In genomic region chr4:149247772-149248171, GRCm38 (mm10) we compare ENCODE assay signal across 15 mouse cellular contexts. TPM values are rescaled to one million over a fixed set of nuclear protein-coding genes. Genes with fewer than 3 reads are reported as not detected.
DNase-seq lines count a peak whose midpoint lies in the region; ATAC-seq lines count a peak whose summit lies in the region.
"Had no signal": no experiment of that assay in that cellular context is flagged by ENCODE, and none has a peak within 500 bp of the region (broad histone marks: within the 10 kb centered on the region; RNA-seq: fewer than 3 reads in every experiment).

No protein-coding gene starts in this region.

- 58% methylated on average over 5 of the region's 5 CpGs for WGBS in neural tube, embryonic 11.5 days
- WGBS in hindbrain, embryonic 12.5 days, result 37% methylated on average over 5 of the region's 5 CpGs
- 43% methylated on average over 5 of the region's 5 CpGs for WGBS in midbrain, embryonic 14.5 days

- H3K4me1 ChIP-seq in neural tube, embryonic 11.5 days (ENCODE audit: control insufficient read depth, insufficient read depth, low read length), result peaks cover 12% of the 10 kb centered on the region
- H3K4me1 ChIP-seq in hindbrain, embryonic 12.5 days, result peaks cover 17% of the 10 kb centered on the region; the same call in 1 of the 2 replicates
- H3K4me1 ChIP-seq in midbrain, embryonic 14.5 days (ENCODE audit: control insufficient read depth, insufficient read depth, low read length), result 0 out of 2 replicates have a peak, but pooled peaks cover 4% of the 10 kb centered on the region

- H3K36me3 ChIP-seq in neural tube, embryonic 11.5 days (ENCODE audit: control insufficient read depth, insufficient read depth, low read length), result peaks cover 8% of the 10 kb centered on the region
- H3K36me3 ChIP-seq in hindbrain, embryonic 12.5 days, result peaks cover 61% of the 10 kb centered on the region
- peaks cover 90% of the 10 kb centered on the region for H3K36me3 ChIP-seq in midbrain, embryonic 14.5 days (ENCODE audit: control insufficient read depth, insufficient read depth, low read length)

- H3K9me3 ChIP-seq in neural tube, embryonic 11.5 days (ENCODE audit: control insufficient read depth, low read length), result no peaks in the 10 kb centered on the region
- no peaks in the 10 kb centered on the region for H3K9me3 ChIP-seq in hindbrain, embryonic 12.5 days (replicated peaks)
- no peaks in the 10 kb centered on the region for H3K9me3 ChIP-seq in midbrain, embryonic 14.5 days (ENCODE audit: control insufficient read depth, low read length)

- H3K27me3 ChIP-seq in neural tube, embryonic 11.5 days (ENCODE audit: control insufficient read depth, insufficient read depth, low read length), result no peaks in the 10 kb centered on the region
- H3K27me3 ChIP-seq in hindbrain, embryonic 12.5 days, result no peaks in the 10 kb centered on the region
- H3K27me3 ChIP-seq in midbrain, embryonic 14.5 days (ENCODE audit: control insufficient read depth, insufficient read depth, low read length), result no peaks in the 10 kb centered on the region

- peak overlapping the region; percentile 83 for H3K27ac ChIP-seq in neural tube, embryonic 11.5 days (ENCODE audit: low read depth, low read length)
- peak overlapping the region; percentile 80 for H3K27ac ChIP-seq in hindbrain, embryonic 12.5 days
- peak overlapping the region; percentile 83 for H3K27ac ChIP-seq in midbrain, embryonic 14.5 days (replicated peaks; ENCODE audit: low read depth, low read length)
- H3K27ac ChIP-seq: stomach, postnatal 0 days had no signal

- 0 out of 2 replicates have a peak overlapping the region, but pooled peaks have one; percentile 7 for H3K9ac ChIP-seq in neural tube, embryonic 11.5 days (ENCODE audit: low read length)
- 0 out of 2 replicates have a peak overlapping the region, but pooled peaks have one; percentile 36 for H3K9ac ChIP-seq in hindbrain, embryonic 12.5 days
- H3K9ac ChIP-seq in midbrain, embryonic 14.5 days (replicated peaks; ENCODE audit: low read length), result no peak overlapping the region; the same call in 1 of the 2 replicates

- no peak overlapping the region for H3K4me2 ChIP-seq in neural tube, embryonic 11.5 days (ENCODE audit: low read depth)
- no peak overlapping the region for H3K4me2 ChIP-seq in hindbrain, embryonic 12.5 days (replicated peaks)
- no peak overlapping the region for H3K4me2 ChIP-seq in midbrain, embryonic 14.5 days (ENCODE audit: low read length)

- no peak for ATAC-seq in neural tube, embryonic 11.5 days (ENCODE audit: insufficient read depth, low FRiP score, low TSS enrichment)
- peak; percentile 41; the same call in 1 of the 2 replicates for ATAC-seq in hindbrain, embryonic 12.5 days (ENCODE audit: low FRiP score)
- ATAC-seq in midbrain, embryonic 14.5 days (ENCODE audit: low FRiP score, low TSS enrichment), result no peak
- no peak for ATAC-seq in frontal cortex, adult (ENCODE audit: low TSS enrichment)

- H3K4me3 ChIP-seq in neural tube, embryonic 11.5 days (ENCODE audit: low read depth, low read length), result no peak overlapping the region
- H3K4me3 ChIP-seq in hindbrain, embryonic 12.5 days, result no peak overlapping the region
- no peak overlapping the region for H3K4me3 ChIP-seq in midbrain, embryonic 14.5 days (replicated peaks; ENCODE audit: low read depth, low read length)

- DNase-seq in neural tube, embryonic 11.5 days (ENCODE audit: low spot score), result peak; percentile 29
- no peak for DNase-seq in neural tube, embryonic 10.5 days (ENCODE audit: extremely low spot score, low spot score)
- peak; percentile 21 for DNase-seq in midbrain, embryonic 14.5 days
- no peak for DNase-seq in layer of hippocampus, adult 18-20 months (ENCODE audit: low spot score in 2 of 2)
- no peak for DNase-seq in urinary bladder, postnatal 36 days (ENCODE audit: low spot score in 2 of 2)
- DNase-seq: adrenal gland, postnatal 14 days; B cell, adult 2 months; heart, adult 18-20 months; heart, postnatal 14 days; kidney, adult 18-20 months; lung, adult 2 months; thymus, postnatal 25 days had no signal

RNA-seq across cellular contexts. Expression of gene Kif1b, which starts 59.7 kb away (rescaled TPM):
- polyA plus RNA-seq in neural tube, embryonic 11.5 days (2014; fragmentation: Nextera tagmentation; extraction: Ambion mirVana), result 99.2 and 104 TPM in 2 replicates
- polyA plus RNA-seq in hindbrain, embryonic 12.5 days (2016; fragmentation: Nextera tagmentation; extraction: Ambion mirVana), result 139 and 140 TPM in 2 replicates
- 152 and 202 TPM in 2 replicates for polyA plus RNA-seq in midbrain, embryonic 14.5 days (2014; fragmentation: Nextera tagmentation; extraction: Ambion mirVana)
- 100 to 1,000 TPM; 383 to 410 TPM for total RNA-seq in layer of hippocampus, adult 18-20 months (2021)

Comparison
In these comparisons a context has a peak if more than half of its experiments do, and no peak if none do; other contexts are left out.
1. DNase-seq: peak in neural tube, embryonic 11.5 days (single experiment) and midbrain, embryonic 14.5 days (single experiment); none in neural tube, embryonic 10.5 days (single experiment), layer of hippocampus, adult 18-20 months (0 of 2) and urinary bladder, postnatal 36 days (0 of 2).
2. Peak in every context shown above with its lines, with median percentiles within 50 percentile points of each other: H3K27ac ChIP-seq.